Mouse (Mus musculus): ENCODE measurements at regions not wholly inside any gene's neighbourhood (a gene's known extent, or its start where the extent isn't known, plus 50 kb on each side); places are given as distances from the start of the nearest gene placed in this dataset.
"Not testable (repeated sequence)": the region's sequence is repeated elsewhere in the genome, so short reads cannot be mapped to it uniquely, and the experiment has no call there.

DNA sequence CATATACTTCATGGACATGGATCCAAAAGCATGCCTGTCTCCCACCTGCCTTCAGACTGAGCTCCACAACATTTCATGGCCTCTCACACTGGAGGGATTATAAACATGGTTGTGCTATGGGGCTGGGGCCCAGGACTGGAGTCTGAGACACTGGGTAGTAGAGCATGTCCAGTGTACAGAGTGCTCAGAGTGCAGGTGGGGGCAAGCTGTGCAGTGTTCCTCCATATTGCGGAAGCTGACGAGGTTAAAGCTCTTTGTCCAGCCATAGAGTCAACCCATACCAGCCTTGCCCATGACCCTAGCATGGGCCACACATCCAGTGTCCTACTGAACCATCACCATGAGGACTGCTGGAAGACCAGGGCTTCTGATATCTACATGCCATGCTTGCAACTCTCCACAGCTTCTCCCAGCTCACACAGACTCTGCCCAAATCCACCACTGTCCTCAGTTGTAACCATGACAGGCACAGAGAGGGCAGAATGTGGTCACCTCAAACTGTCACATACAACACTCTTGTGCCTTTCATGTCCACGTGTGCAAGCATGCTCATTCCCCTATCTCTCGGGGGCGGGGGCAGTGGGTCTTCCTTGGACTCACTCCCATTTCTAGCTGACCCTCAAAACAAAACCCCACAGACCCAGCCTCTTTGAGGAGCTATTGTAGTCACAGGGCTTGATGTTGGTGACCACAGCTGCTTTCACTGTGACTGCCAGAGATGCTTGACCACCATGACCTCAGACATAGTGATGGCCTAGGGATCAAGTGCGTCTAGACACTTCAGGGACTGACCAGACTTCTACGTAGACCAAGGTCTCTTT, 55.9 kb downstream of the Tmem121 start:
- no peak for DNase-seq

- DNase-seq: no peak
These were observed 56.4 kb downstream of the Tmem121 start for GRCm38 (mm10) chr12:113242194-113242510.

GRCm38 (mm10) chr12:113244685-113245084, 59.0 kb downstream of the Tmem121 start:
- no peak for DNase-seq

- not testable (repeated sequence) for DNase-seq
These were observed 68.0 kb downstream of the Tmem121 start for GRCm38 (mm10) chr12:113253446-113254424.

DNA sequence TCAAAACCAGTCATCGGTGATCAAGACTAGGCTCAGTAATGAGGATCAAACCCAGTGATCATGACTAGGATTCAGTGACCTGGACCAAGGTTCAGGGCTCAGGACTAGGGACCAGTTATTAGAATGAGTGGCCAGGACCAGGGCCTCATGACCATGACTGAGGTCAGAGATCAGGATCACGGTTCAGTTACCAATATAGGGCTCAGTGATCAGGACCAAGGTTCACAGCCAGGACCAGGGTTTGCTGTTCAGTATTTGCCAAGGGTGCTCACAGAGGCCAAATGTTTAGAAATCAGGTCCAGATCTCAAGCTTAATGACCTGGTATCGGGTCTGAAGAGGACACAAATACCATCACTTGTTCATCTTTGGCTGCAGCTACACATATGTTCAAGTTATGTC, 69.6 kb downstream of the Tmem121 start:
- DNase-seq: no peak

- DNase-seq: no peak
These were observed 70.9 kb downstream of the Tmem121 start for GRCm38 (mm10) chr12:113256628-113257027.

- DNase-seq: no peak
These were observed 71.5 kb downstream of the Tmem121 start for GRCm38 (mm10) chr12:113257243-113257642.

- no peak for DNase-seq
These were observed 73.7 kb downstream of the Tmem121 start for GRCm38 (mm10) chr12:113259476-113259875.

DNA sequence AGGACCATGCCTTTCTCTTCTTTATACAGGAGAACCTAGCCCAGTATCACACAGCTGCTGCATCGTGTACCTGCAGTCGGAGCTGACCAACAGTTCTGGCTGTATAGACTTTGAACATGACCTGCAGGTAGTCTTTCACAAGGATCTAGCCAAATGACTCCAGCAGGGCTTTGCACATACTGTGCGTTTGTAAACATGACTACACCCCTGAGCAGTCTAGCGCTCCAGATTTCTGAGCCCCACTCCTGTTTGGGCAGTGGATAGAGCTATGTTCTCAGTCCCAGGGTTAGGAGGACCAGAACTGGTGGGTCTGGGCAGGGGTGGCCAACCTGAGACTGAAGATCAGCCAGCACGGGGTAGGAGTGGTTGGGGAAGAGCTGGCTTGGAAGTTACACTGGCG, 74.6 kb downstream of the Tmem121 start:
- no peak for DNase-seq

- DNase-seq: no peak
These were observed 90.2 kb downstream of the Tmem121 start for GRCm38 (mm10) chr12:113275934-113276333.

GRCm38 (mm10) chr12:113276355-113276942, 90.7 kb downstream of the Tmem121 start:
- no peak for DNase-seq

GRCm38 (mm10) chr12:113277741-113278140, 92.0 kb downstream of the Tmem121 start:
- no peak for DNase-seq

GRCm38 (mm10) chr12:113292029-113292809, 106.5 kb downstream of the Tmem121 start:
- no peak for DNase-seq

DNA sequence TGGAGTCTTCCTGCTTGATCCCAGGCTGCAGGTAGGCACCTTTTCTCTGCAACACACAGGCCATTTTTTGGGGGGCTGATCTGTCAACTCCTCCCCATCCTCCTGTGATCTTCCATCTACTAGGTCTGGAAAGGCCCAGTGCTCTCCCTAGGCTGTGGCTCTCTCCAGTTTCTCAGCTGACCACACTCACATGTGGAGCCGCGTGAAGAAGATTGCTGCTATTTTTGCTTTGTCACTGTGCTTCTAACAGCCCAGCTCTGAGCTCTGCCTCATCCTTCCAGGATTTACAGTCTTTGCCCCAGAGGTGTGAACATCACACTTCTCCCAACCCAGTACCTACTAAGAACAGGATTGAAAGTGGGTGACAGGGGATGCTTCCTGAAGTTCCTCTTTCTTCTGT, 110.2 kb downstream of the Tmem121 start:
- no peak for DNase-seq

DNA sequence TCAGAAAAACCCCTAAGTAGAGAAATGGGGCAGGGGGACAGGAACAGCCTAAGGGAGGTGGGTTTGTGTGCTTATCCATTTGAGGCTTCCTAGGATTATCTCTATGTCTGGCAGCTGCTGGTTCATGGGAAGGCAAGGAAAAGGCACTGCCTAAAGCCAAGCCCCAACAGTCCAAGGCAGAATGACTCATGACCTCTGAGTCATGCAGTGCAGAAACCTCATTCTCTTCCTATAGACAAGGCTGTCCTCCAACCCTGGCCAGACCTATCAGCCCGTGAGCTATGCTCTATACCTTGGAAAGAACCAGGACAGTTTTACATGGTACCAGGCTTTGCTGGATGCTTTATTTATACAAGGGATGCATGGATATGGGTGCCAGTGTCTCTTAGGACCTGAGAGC, 120.2 kb downstream of the Tmem121 start:
- DNase-seq: no peak

- no peak for DNase-seq
These were observed 127.6 kb downstream of the Tmem121 start for GRCm38 (mm10) chr12:113313319-113313718.

DNA sequence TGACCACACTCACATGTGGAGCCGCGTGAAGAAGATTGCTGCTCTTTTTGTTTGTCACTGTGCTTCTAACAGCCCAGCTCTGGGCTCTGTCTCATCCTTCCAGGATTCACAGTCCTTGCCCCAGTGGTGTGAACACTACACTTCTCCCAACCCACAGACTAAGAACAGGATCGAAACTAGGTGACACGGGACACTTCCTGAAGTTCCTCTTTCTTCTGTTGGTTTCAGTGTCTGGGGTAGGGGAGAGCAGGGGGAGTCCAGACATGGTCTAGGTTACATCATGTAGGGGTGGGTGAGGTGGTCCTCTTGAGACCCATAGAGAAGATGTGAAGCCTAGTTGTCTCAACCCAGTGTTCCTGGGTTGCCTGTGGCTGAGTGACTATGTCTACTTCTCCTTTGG, 128.9 kb downstream of the Tmem121 start:
- DNase-seq: no peak

GRCm38 (mm10) chr12:113321086-113321485, 135.4 kb downstream of the Tmem121 start:
- no peak for DNase-seq

DNA sequence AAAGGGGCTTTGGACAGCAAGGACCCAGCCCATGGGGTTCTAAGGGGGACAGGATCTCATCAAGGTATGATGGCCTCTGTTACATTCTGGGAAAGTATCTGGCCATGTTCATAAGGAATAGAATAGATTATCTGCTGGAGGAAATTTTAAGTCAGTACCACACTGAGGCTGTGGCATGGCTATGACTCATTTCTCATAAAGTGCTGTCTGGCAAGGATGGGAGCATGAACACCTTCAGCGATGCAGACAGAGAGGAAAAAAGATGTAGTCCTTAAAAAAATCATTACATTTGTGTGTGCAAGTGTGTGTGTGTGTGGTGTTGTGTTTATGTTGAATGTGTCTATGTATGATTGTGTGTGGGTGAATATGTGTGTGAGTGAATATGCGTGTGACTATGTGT, 136.4 kb downstream of the Tmem121 start:
- no peak for DNase-seq

DNA sequence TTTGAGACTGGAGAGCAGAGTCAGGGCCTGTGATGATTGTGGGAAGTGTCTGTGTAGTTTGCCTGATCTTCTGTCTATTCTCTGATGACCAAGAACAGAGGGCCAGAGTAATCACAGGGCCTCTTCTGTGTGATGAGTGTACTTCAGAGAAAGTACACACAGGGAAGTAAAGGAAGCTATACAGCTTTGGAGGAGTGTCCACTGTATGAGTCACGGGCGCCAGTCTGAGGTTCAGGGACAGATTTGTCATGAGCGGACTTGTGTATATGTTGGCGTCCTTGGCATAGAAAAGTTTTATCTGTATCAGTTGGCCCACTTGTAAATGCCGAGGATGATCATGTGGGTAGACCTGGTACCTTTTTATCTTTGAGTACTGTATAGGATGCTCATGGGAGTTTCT, 142.1 kb downstream of the Tmem121 start:
- DNase-seq: peak; percentile 47

DNA sequence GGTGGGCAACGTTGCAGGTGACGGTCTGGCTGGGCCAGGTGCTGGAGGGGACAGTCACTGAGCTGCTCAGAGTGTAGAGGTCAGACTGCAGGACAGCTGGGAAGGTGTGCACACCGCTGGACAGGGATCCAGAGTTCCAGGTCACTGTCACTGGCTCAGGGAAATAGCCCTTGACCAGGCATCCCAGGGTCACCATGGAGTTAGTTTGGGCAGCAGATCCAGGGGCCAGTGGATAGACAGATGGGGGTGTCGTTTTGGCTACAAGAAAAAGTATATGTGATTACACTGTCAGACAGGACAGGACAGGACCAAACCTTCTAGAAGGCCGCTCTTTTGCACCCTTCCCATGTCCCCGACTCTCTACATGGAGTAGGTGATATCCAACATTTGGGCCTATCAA, 144.5 kb downstream of the Tmem121 start:
- DNase-seq: no peak

DNA sequence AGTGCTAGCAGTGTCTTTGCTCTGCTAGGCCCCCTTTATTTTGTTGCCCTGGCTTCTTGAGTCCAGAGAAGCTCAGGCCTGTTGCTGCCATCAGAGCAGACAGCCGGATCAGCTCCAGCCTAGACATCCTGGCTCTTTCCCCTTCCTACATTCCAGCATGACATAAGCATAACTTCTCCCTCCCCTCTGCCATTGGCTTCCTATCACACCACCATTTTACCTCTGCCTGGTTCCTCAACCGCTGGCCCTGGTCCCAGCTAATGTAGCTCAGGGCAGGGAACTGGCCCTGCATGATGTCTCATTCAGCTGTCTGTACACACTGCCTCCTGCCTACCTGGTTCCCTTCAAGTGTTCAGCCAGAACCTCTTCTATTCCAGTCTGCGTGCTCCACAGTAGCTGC, 146.5 kb downstream of the Tmem121 start:
- DNase-seq: no peak

All from adrenal gland, adult 8-10 months (tissue).